Mouse (Mus musculus) embryonic facial prominence, embryonic 15.5 days (tissue): ENCODE measurements around the gene Cmtm6. TPM values are rescaled to one million over a fixed set of nuclear protein-coding genes. Genes with fewer than 3 reads are reported as not detected.

Experiments
- ATAC-seq: fragments of 200-750 bp; cut with Nextera tagmentation; 2 replicates; pipeline ENCODE4 v1.8.0; 2017; ENCODE audit warnings: low read depth, moderate TSS enrichment; ENCODE audit not compliant: insufficient number of reproducible peaks, low FRiP score, low TSS enrichment
- H3K27ac ChIP-seq: fragments of 300-500 bp; sonication (generic); replicated peaks from 2 replicates; pipeline ENCODE4 v1.5.1; 2015; ENCODE audit warnings: mild to moderate bottlenecking, inconsistent platforms
- H3K27me3 ChIP-seq: fragments of 300-500 bp; sonication (generic); 2 replicates; pipeline ENCODE4 v1.6.1; 2015; ENCODE audit warnings: inconsistent platforms
- H3K36me3 ChIP-seq: fragments of 300-500 bp; sonication (generic); 2 replicates; pipeline ENCODE4 v1.6.1; 2015; ENCODE audit warnings: mild to moderate bottlenecking, inconsistent platforms
- H3K4me1 ChIP-seq: fragments of 300-500 bp; sonication (generic); 2 replicates; pipeline ENCODE4 v1.6.1; 2015; ENCODE audit warnings: inconsistent platforms
- H3K4me2 ChIP-seq: fragments of 300-500 bp; sonication (generic); replicated peaks from 2 replicates; pipeline ENCODE4 v1.6.1; 2015; ENCODE audit warnings: mild to moderate bottlenecking, inconsistent platforms
- H3K4me3 ChIP-seq: fragments of 300-500 bp; sonication (generic); replicated peaks from 2 replicates; pipeline ENCODE4 v1.5.1; 2015; ENCODE audit warnings: mild to moderate bottlenecking, inconsistent platforms
- H3K9ac ChIP-seq: fragments of 300-500 bp; sonication (generic); 2 replicates; pipeline ENCODE4 v1.6.1; 2015; ENCODE audit warnings: inconsistent platforms
- H3K9me3 ChIP-seq: fragments of 300-500 bp; sonication (generic); replicated peaks from 2 replicates; pipeline ENCODE4 v1.6.1; 2016; ENCODE audit warnings: inconsistent platforms
- WGBS: fragments of 180-500 bp; shearing (Covaris S2); methylation state at CpG from one replicate; pipeline ENCODE4 v1.1.7; 2015; 5-methylcytosine and 5-hydroxymethylcytosine counted together
- polyA plus RNA-seq: library from polyadenylated mRNA; unstranded; fragments of >200 nt; fragmentation: Nextera tagmentation; extraction: Ambion mirVana; gene quantifications from 2 replicates; pipeline ENCODE4 v1.2.1, GENCODE M21; 2015

Gene Cmtm6
- polyA plus RNA-seq, 1 experiment from 2014 or later: 46.9 TPM

GRCm38 (mm10) chr9:114787134-114787533, 56.2 kb downstream of the Cmtm6 start:
- no peaks in the 10 kb centered on the region for H3K9me3 ChIP-seq
- H3K4me2 ChIP-seq: no peak overlapping the region
- H3K4me3 ChIP-seq: no peak overlapping the region
- WGBS: 94% methylated on average over 5 of the region's 5 CpGs
- no peak overlapping the region for H3K27ac ChIP-seq
- H3K36me3 ChIP-seq: no peaks in the 10 kb centered on the region
- no peak for ATAC-seq
- H3K27me3 ChIP-seq: no peaks in the 10 kb centered on the region
- H3K4me1 ChIP-seq: peaks cover 8% of the 10 kb centered on the region; the same call in 1 of the 2 replicates
- H3K9ac ChIP-seq: no peak overlapping the region

GRCm38 (mm10) chr9:114787716-114788115, 56.8 kb downstream of the Cmtm6 start:
- H3K4me2 ChIP-seq: no peak overlapping the region
- H3K4me1 ChIP-seq: peaks cover 8% of the 10 kb centered on the region; the same call in 1 of the 2 replicates
- H3K27me3 ChIP-seq: no peaks in the 10 kb centered on the region
- ATAC-seq: no peak
- no peak overlapping the region for H3K4me3 ChIP-seq
- no peaks in the 10 kb centered on the region for H3K9me3 ChIP-seq
- H3K36me3 ChIP-seq: no peaks in the 10 kb centered on the region
- H3K9ac ChIP-seq: no peak overlapping the region
- WGBS: 92% methylated on average over 7 of the region's 7 CpGs
- no peak overlapping the region for H3K27ac ChIP-seq

GRCm38 (mm10) chr9:114788697-114789096, 57.8 kb downstream of the Cmtm6 start:
- no peak overlapping the region for H3K4me2 ChIP-seq
- H3K27me3 ChIP-seq: no peaks in the 10 kb centered on the region
- H3K9me3 ChIP-seq: no peaks in the 10 kb centered on the region
- no peaks in the 10 kb centered on the region for H3K36me3 ChIP-seq
- no peak overlapping the region for H3K4me3 ChIP-seq
- no peak overlapping the region for H3K27ac ChIP-seq
- no peak for ATAC-seq
- no peak overlapping the region for H3K9ac ChIP-seq
- peaks cover 8% of the 10 kb centered on the region; the same call in 1 of the 2 replicates for H3K4me1 ChIP-seq
- 85% methylated on average over 8 of the region's 8 CpGs for WGBS

GRCm38 (mm10) chr9:114789557-114789956, 58.6 kb downstream of the Cmtm6 start:
- Histone ChIP-seq H3K9me3 (no peaks in the 10 kb centered on the region), H3K27me3 (no peaks in the 10 kb centered on the region), H3K4me1 (peaks cover 8% of the 10 kb centered on the region; the same call in 1 of the 2 replicates), H3K27ac (no peak overlapping the region), H3K9ac (no peak overlapping the region), H3K4me2 (no peak overlapping the region), H3K4me3 (no peak overlapping the region), H3K36me3 (no peaks in the 10 kb centered on the region)
- WGBS: 68% methylated on average over 7 of the region's 7 CpGs
- ATAC-seq: no peak

- 75% methylated on average over 8 of the region's 8 CpGs for WGBS
- H3K4me1 ChIP-seq: peaks cover 8% of the 10 kb centered on the region; the same call in 1 of the 2 replicates
- no peak overlapping the region for H3K4me2 ChIP-seq
- no peaks in the 10 kb centered on the region for H3K9me3 ChIP-seq
- peak; percentile 52; the same call in 1 of the 2 replicates for ATAC-seq
- H3K27ac ChIP-seq: no peak overlapping the region
- H3K36me3 ChIP-seq: no peaks in the 10 kb centered on the region
- H3K9ac ChIP-seq: no peak overlapping the region
- H3K27me3 ChIP-seq: no peaks in the 10 kb centered on the region
- no peak overlapping the region for H3K4me3 ChIP-seq
Observed at GRCm38 (mm10) chr9:114789989-114790388, 59.1 kb downstream of the Cmtm6 start.

GRCm38 (mm10) chr9:114793764-114794295, 62.9 kb downstream of the Cmtm6 start:
- no peak overlapping the region for H3K27ac ChIP-seq
- no peaks in the 10 kb centered on the region for H3K27me3 ChIP-seq
- no peaks in the 10 kb centered on the region for H3K9me3 ChIP-seq
- no peak overlapping the region for H3K4me3 ChIP-seq
- H3K4me2 ChIP-seq: no peak overlapping the region
- no peak for ATAC-seq
- peaks cover 6% of the 10 kb centered on the region; the same call in 1 of the 2 replicates for H3K4me1 ChIP-seq
- H3K36me3 ChIP-seq: no peaks in the 10 kb centered on the region
- H3K9ac ChIP-seq: no peak overlapping the region
- WGBS: 80% methylated on average over 9 of the region's 9 CpGs

GRCm38 (mm10) chr9:114794491-114794890, 63.6 kb downstream of the Cmtm6 start:
- Histone ChIP-seq H3K4me2 (no peak overlapping the region), H3K4me3 (no peak overlapping the region), H3K9ac (no peak overlapping the region), H3K27ac (no peak overlapping the region), H3K9me3 (no peaks in the 10 kb centered on the region), H3K36me3 (no peaks in the 10 kb centered on the region), H3K4me1 (peaks cover 6% of the 10 kb centered on the region; the same call in 1 of the 2 replicates), H3K27me3 (no peaks in the 10 kb centered on the region)
- WGBS: 38% methylated on average over 4 of the region's 4 CpGs
- ATAC-seq: no peak

GRCm38 (mm10) chr9:114796473-114797050, 65.6 kb downstream of the Cmtm6 start:
- H3K27ac ChIP-seq: no peak overlapping the region
- no peak overlapping the region for H3K4me2 ChIP-seq
- H3K9ac ChIP-seq: no peak overlapping the region
- H3K36me3 ChIP-seq: no peaks in the 10 kb centered on the region
- H3K27me3 ChIP-seq: no peaks in the 10 kb centered on the region
- peaks cover 10% of the 10 kb centered on the region for H3K4me1 ChIP-seq
- H3K9me3 ChIP-seq: no peaks in the 10 kb centered on the region
- ATAC-seq: no peak
- H3K4me3 ChIP-seq: no peak overlapping the region
- WGBS: 41% methylated on average over 11 of the region's 11 CpGs

- 51% methylated on average over 11 of the region's 11 CpGs for WGBS
- H3K27me3 ChIP-seq: no peaks in the 10 kb centered on the region
- no peak overlapping the region for H3K4me3 ChIP-seq
- peak; percentile 45; the same call in 1 of the 2 replicates for ATAC-seq
- no peaks in the 10 kb centered on the region for H3K36me3 ChIP-seq
- H3K4me2 ChIP-seq: no peak overlapping the region
- no peaks in the 10 kb centered on the region for H3K9me3 ChIP-seq
- H3K4me1 ChIP-seq: peaks cover 10% of the 10 kb centered on the region
- no peak overlapping the region for H3K9ac ChIP-seq
- H3K27ac ChIP-seq: no peak overlapping the region
Observed at GRCm38 (mm10) chr9:114797329-114798004, 66.6 kb downstream of the Cmtm6 start.

- peaks cover 10% of the 10 kb centered on the region for H3K4me1 ChIP-seq
- ATAC-seq: peak; percentile 45; the same call in 1 of the 2 replicates
- H3K27ac ChIP-seq: no peak overlapping the region
- no peaks in the 10 kb centered on the region for H3K36me3 ChIP-seq
- H3K9ac ChIP-seq: no peak overlapping the region
- WGBS: 31% methylated on average over 6 of the region's 6 CpGs
- no peaks in the 10 kb centered on the region for H3K27me3 ChIP-seq
- no peak overlapping the region for H3K4me3 ChIP-seq
- H3K4me2 ChIP-seq: no peak overlapping the region
- no peaks in the 10 kb centered on the region for H3K9me3 ChIP-seq
Observed at GRCm38 (mm10) chr9:114798845-114799244, 67.9 kb downstream of the Cmtm6 start.
